Mouse (Mus musculus) stomach, postnatal 0 days (tissue): ENCODE measurements around the gene Elp5. TPM values are rescaled to one million over a fixed set of nuclear protein-coding genes. Genes with fewer than 3 reads are reported as not detected.

Experiments
- ATAC-seq: fragments of 200-750 bp; cut with Nextera tagmentation; 2 replicates; pipeline ENCODE4 v1.8.0; 2017; ENCODE audit not compliant: low FRiP score, low TSS enrichment
- DNase-seq: peaks from one replicate; pipeline ENCODE4 v3.0.0-alpha.2; 2016; ENCODE audit warnings: low spot score
- H3K27ac ChIP-seq: fragments of 300-500 bp; sonication (generic); replicated peaks from 2 replicates; pipeline ENCODE4 v1.5.1; 2014; ENCODE audit warnings: mild to moderate bottlenecking, control low read depth
- H3K27me3 ChIP-seq: fragments of 300-500 bp; sonication (generic); 2 replicates; pipeline ENCODE4 v1.6.1; 2014; ENCODE audit warnings: low read length; ENCODE audit not compliant: control insufficient read depth, insufficient read depth
- H3K36me3 ChIP-seq: fragments of 300-500 bp; sonication (generic); 2 replicates; pipeline ENCODE4 v1.6.1; 2014; ENCODE audit warnings: low read length, mixed read lengths; ENCODE audit not compliant: control insufficient read depth, insufficient read depth
- H3K4me1 ChIP-seq: fragments of 300-500 bp; sonication (generic); replicated peaks from 2 replicates; pipeline ENCODE4 v1.6.1; 2014; ENCODE audit warnings: antibody characterized with exemption; ENCODE audit not compliant: control insufficient read depth, insufficient read depth
- H3K4me2 ChIP-seq: fragments of 300-500 bp; sonication (generic); replicated peaks from 2 replicates; pipeline ENCODE4 v1.6.1; 2014; ENCODE audit warnings: low read depth, mild to moderate bottlenecking, control low read depth, moderate library complexity
- H3K4me3 ChIP-seq: fragments of 300-500 bp; sonication (generic); 2 replicates; pipeline ENCODE4 v1.5.1; 2014; ENCODE audit warnings: low read depth, low read length, control low read depth
- H3K9ac ChIP-seq: fragments of 300-500 bp; sonication (generic); 2 replicates; pipeline ENCODE4 v1.6.1; 2014; ENCODE audit warnings: mild to moderate bottlenecking, low read length, control low read depth, mixed read lengths
- H3K9me3 ChIP-seq: fragments of 300-500 bp; sonication (generic); 2 replicates; pipeline ENCODE4 v1.6.1; 2016; ENCODE audit warnings: low read length; ENCODE audit not compliant: control insufficient read depth
- CTCF ChIP-seq: IDR thresholded peaks from 2 replicates; pipeline ENCODE4 v1.5.1; 2016; ENCODE audit warnings: antibody characterized with exemption, low read depth, mild to moderate bottlenecking, moderate library complexity
- EP300 ChIP-seq: optimal IDR thresholded peaks from 2 replicates; pipeline ENCODE3; 2016; ENCODE audit warnings: antibody characterized with exemption
- WGBS: fragments of 180-500 bp; shearing (Covaris S2); extraction: QIAGEN DNeasy Blood & Tissue Kit; methylation state at CpG from one replicate; pipeline ENCODE4 v1.1.7; 2014; 5-methylcytosine and 5-hydroxymethylcytosine counted together
- polyA plus RNA-seq: library from polyadenylated mRNA; unstranded; fragments of >200 nt; fragmentation: Nextera tagmentation; extraction: Ambion mirVana; gene quantifications from 2 replicates; pipeline ENCODE4 v1.2.1, GENCODE M21; 2015

The Elp5 gene
- polyA plus RNA-seq, 1 experiment from 2014 or later: 73.4 TPM

- H3K4me1 ChIP-seq: 0 out of 2 replicates have a peak, but pooled peaks cover 6% of the 10 kb centered on the region
- ATAC-seq: peak; percentile 84
- H3K27ac ChIP-seq: peak overlapping the region; percentile 5; the same call in 1 of the 2 replicates
- H3K4me3 ChIP-seq: peak overlapping the region; percentile 49
- H3K9me3 ChIP-seq: no peaks in the 10 kb centered on the region
- 2% methylated on average over 39 of the region's 40 CpGs for WGBS
- TF ChIP-seq CTCF (peak; percentile 25; the same call in 1 of the 2 replicates), EP300 (no peak)
- peak overlapping the region; percentile 65 for H3K4me2 ChIP-seq
- no peaks in the 10 kb centered on the region for H3K27me3 ChIP-seq
- peak; percentile 99 for DNase-seq
- no peaks in the 10 kb centered on the region for H3K36me3 ChIP-seq
- 0 out of 2 replicates have a peak overlapping the region, but pooled peaks have one; percentile 5 for H3K9ac ChIP-seq
These were observed 39.2 kb upstream of the Elp5 start for GRCm38 (mm10) chr11:70021264-70022132.

- ATAC-seq: peak; percentile 89
- H3K4me1 ChIP-seq: 0 out of 2 replicates have a peak, but pooled peaks cover 4% of the 10 kb centered on the region
- peak overlapping the region; percentile 5; the same call in 1 of the 2 replicates for H3K27ac ChIP-seq
- WGBS: 0% methylated on average over 8 of the region's 8 CpGs
- no peaks in the 10 kb centered on the region for H3K9me3 ChIP-seq
- H3K4me3 ChIP-seq: peak overlapping the region; percentile 49
- H3K4me2 ChIP-seq: peak overlapping the region; percentile 65
- TF ChIP-seq EP300 (no peak), CTCF (peak; percentile 76)
- H3K36me3 ChIP-seq: no peaks in the 10 kb centered on the region
- no peaks in the 10 kb centered on the region for H3K27me3 ChIP-seq
- peak; percentile 71 for DNase-seq
- peak overlapping the region; percentile 5; the same call in 1 of the 2 replicates for H3K9ac ChIP-seq
These were observed 38.5 kb upstream of the Elp5 start for GRCm38 (mm10) chr11:70020731-70021263.

GRCm38 (mm10) chr11:70020022-70020631 lies 37.8 kb upstream of the Elp5 start:
- Histone ChIP-seq H3K9me3 (no peaks in the 10 kb centered on the region), H3K27me3 (no peaks in the 10 kb centered on the region), H3K36me3 (no peaks in the 10 kb centered on the region), H3K9ac (0 out of 2 replicates have a peak overlapping the region, but pooled peaks have one; percentile 27), H3K4me3 (no peak overlapping the region), H3K27ac (peak overlapping the region; percentile 35; the same call in 1 of the 2 replicates), H3K4me2 (peak overlapping the region; percentile 86; the same call in 1 of the 2 replicates), H3K4me1 (0 out of 2 replicates have a peak, but pooled peaks cover 4% of the 10 kb centered on the region)
- DNase-seq: no peak
- 14% methylated on average over 8 of the region's 8 CpGs for WGBS
- ATAC-seq: no peak
- TF ChIP-seq EP300: no peak
- no peak for TF ChIP-seq CTCF

- H3K9me3 ChIP-seq: no peaks in the 10 kb centered on the region
- ATAC-seq (no peak), DNase-seq (no peak)
- TF ChIP-seq CTCF: no peak
- TF ChIP-seq EP300: no peak
- 0 out of 2 replicates have a peak overlapping the region, but pooled peaks have one; percentile 35 for H3K27ac ChIP-seq
- no peak overlapping the region; the same call in 1 of the 2 replicates for H3K4me3 ChIP-seq
- H3K27me3 ChIP-seq: no peaks in the 10 kb centered on the region
- WGBS: 7% methylated on average over 1 of the region's 2 CpGs
- no peaks in the 10 kb centered on the region for H3K36me3 ChIP-seq
- H3K4me2 ChIP-seq: peak overlapping the region; percentile 86
- H3K4me1 ChIP-seq: peaks cover 5% of the 10 kb centered on the region; the same call in 1 of the 2 replicates
- H3K9ac ChIP-seq: no peak overlapping the region
These were observed 37.2 kb upstream of the Elp5 start for GRCm38 (mm10) chr11:70019495-70020021.

- WGBS: 2% methylated on average over 24 of the region's 25 CpGs
- no peaks in the 10 kb centered on the region for H3K27me3 ChIP-seq
- DNase-seq (peak; percentile 58), ATAC-seq (no peak)
- TF ChIP-seq CTCF (no peak), EP300 (no peak)
- H3K36me3 ChIP-seq: peaks cover 6% of the 10 kb centered on the region; the same call in 1 of the 2 replicates
- no peaks in the 10 kb centered on the region for H3K9me3 ChIP-seq
- H3K4me2 ChIP-seq: peak overlapping the region; percentile 86
- H3K9ac ChIP-seq: peak overlapping the region; percentile 79
- peak overlapping the region; percentile 74 for H3K27ac ChIP-seq
- peaks cover 6% of the 10 kb centered on the region; the same call in 1 of the 2 replicates for H3K4me1 ChIP-seq
- peak overlapping the region; percentile 58 for H3K4me3 ChIP-seq
These were observed 36.0 kb upstream of the Elp5 start for GRCm38 (mm10) chr11:70018131-70018990.
